Mouse (Mus musculus) lung, adult 18-20 months (tissue): Measurements from ENCODE around the gene Ankmy1.

Experiments
- DNase-seq, 2 experiments: peaks; one replicate each; pipeline ENCODE4 v3.0.0; 2022; ENCODE audit warnings: mixed read lengths in 2 of 2

Ankmy1 gene

GRCm38 (mm10) chr1:92869985-92870384 is 32.7 kb downstream of the Ankmy1 start:
- DNase-seq = no peak

- no peak for DNase-seq
Observed at GRCm38 (mm10) chr1:92866170-92866569, 36.5 kb downstream of the Ankmy1 start.

GRCm38 (mm10) chr1:92863268-92863667 is 39.4 kb downstream of the Ankmy1 start:
- no peak for DNase-seq

GRCm38 (mm10) chr1:92861503-92861902 is 41.2 kb downstream of the Ankmy1 start:
- no peak for DNase-seq

GRCm38 (mm10) chr1:92852450-92852849 is 50.3 kb downstream of the Ankmy1 start:
- no peak for DNase-seq

- DNase-seq = no peak
Observed at GRCm38 (mm10) chr1:92849938-92850574, 52.6 kb downstream of the Ankmy1 start.

GRCm38 (mm10) chr1:92849491-92849890 is 53.2 kb downstream of the Ankmy1 start:
- no peak for DNase-seq

- DNase-seq = no peak
Observed at GRCm38 (mm10) chr1:92847873-92848839, 54.5 kb downstream of the Ankmy1 start.

GRCm38 (mm10) chr1:92845889-92846288 is 56.8 kb downstream of the Ankmy1 start:
- no peak for DNase-seq

- no peak for DNase-seq
Observed at GRCm38 (mm10) chr1:92841427-92841826, 61.3 kb downstream of the Ankmy1 start.

GRCm38 (mm10) chr1:92840231-92840890 is 62.3 kb downstream of the Ankmy1 start:
- no peak for DNase-seq

- DNase-seq = no peak
Observed at GRCm38 (mm10) chr1:92839211-92839610, 63.5 kb downstream of the Ankmy1 start.

- no peak for DNase-seq
Observed at GRCm38 (mm10) chr1:92837931-92838833, 64.5 kb downstream of the Ankmy1 start.

GRCm38 (mm10) chr1:92833987-92834706 is 68.6 kb downstream of the Ankmy1 start:
- DNase-seq = peak; percentile 57 to 65

- DNase-seq = no peak
Observed at GRCm38 (mm10) chr1:92832011-92833010, 70.4 kb downstream of the Ankmy1 start.

GRCm38 (mm10) chr1:92831188-92832001 is 71.3 kb downstream of the Ankmy1 start, which contains the start of gene Gpc1:
Gene Gpc1, plus strand, starts transcription at chr1:92831645.
- peak; percentile 76 to 77 for DNase-seq

GRCm38 (mm10) chr1:92830626-92831187 is 72.0 kb downstream of the Ankmy1 start:
- DNase-seq = no peak

- DNase-seq = no peak
Observed at GRCm38 (mm10) chr1:92815756-92816294, 86.9 kb downstream of the Ankmy1 start.

- DNase-seq = no peak
Observed at GRCm38 (mm10) chr1:92815100-92815499, 87.6 kb downstream of the Ankmy1 start.
